Mouse (Mus musculus) adrenal gland, adult 10 weeks (tissue): ENCODE measurements around the gene Gucy2g. TPM values are rescaled to one million over a fixed set of nuclear protein-coding genes. Genes with fewer than 3 reads are reported as not detected.

Source experiments
- polyA plus RNA-seq: library from polyadenylated mRNA; stranded (reverse); fragments of 350-450 nt; fragmentation: Illumina TruSeq; extraction: RNeasy Lipid Tissue Mini Kit (QIAGEN cat#74804); gene quantifications from one replicate; pipeline ENCODE4 v1.2.3, GENCODE M21; 2014; ENCODE audit warnings: low read depth, low replicate concordance

Gene Gucy2g
- polyA plus RNA-seq = not detected

DNA sequence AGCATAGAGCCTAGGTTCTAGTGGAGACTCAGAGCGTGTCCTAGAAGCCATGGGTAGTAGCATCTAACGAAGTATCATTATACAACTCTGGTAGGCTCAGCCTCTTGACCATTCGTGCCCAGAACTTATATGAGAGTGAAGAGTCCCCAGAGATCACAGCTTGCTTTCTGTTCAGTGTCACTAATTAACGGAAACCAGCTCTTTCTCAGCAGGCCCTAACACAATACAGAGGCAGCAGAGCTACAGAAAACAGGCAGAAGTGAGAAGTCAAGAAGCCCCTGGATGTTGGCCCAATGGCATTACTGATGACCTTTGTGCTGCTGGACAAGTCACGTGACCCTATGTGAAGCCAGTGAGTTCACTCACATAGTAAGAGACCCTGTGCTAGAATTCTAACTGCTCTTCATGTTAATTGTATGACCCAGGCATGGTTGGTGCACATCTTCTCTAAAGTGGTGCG is at the start of gene Gucy2g:
Gene Gucy2g (minus strand): TSS at position 51 of the 460 bp plus-strand sequence.

DNA sequence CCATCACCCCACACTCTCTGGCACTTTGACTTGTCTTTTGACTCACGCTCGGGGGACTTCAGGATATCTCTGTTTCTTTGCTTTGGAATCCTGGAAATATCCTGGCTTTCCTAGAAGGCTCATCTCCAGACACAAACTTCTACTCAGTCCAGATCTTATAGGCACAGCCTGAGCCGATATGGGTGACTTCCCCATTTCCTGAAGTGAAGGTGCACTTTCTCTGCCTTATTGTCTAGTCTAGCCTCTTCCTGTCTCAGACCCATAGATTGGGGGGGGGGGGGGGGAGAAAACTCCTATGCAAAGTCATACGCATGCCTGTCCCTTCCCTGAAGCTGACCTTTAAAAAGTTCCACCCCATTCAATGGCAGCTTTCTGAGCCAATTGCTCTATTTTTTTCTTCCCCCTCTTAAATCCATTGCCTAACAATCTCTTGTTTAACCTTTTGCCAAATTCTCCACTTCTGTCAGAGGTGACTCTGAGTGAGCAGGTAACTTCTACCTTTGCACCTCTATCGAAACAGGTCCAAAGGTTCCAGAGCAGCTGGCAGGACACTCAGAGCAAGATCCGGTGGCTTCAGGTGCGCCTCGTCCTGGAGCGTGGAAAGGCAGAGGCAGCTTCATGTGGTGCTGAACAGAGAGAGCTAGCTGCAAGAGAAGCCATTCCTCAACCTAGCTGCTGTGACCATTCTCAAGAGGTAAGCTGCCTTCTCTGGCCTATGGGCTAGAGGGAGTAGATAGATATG is 10.5 kb upstream of the Gucy2g start, which contains the start of gene Acsl5:
Gene Acsl5 (plus strand): TSS at position 556 of the 742 bp plus-strand sequence.

DNA sequence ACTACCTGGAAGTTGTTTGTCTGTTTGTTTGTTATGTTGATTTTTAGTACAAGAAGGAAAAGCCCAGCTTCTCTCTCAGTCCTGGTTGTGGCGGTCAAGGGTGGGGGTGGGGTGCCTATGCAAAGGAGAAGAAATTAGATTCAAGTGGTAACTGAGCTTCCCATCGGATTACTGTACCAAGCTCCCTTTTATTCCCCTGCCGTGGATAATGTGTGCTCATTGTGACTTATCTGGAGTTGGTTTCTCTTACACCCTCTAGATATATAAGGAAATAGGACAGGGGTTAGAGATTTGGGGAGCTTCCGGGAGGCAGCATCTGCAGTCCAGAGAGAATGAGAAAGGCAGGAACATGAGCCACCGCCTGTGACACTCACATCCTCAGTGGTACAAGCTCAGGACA is 60.6 kb downstream of the Gucy2g start, which contains the start of gene Tectb:
Gene Tectb (plus strand): TSS at position 301 of the 400 bp plus-strand sequence.

Other genes with a start within 250 kb of the Gucy2g start
- gene Gpam, start 114.0 kb downstream of the Gucy2g start, polyA plus RNA-seq = 169 TPM
- gene Tectb, start 60.5 kb downstream of the Gucy2g start, polyA plus RNA-seq = not detected
- gene Acsl5, start 10.7 kb upstream of the Gucy2g start, polyA plus RNA-seq = 221 TPM
- 96.5 TPM for gene Zdhhc6, start 74.8 kb upstream of the Gucy2g start, polyA plus RNA-seq
- 36.3 TPM for gene Vti1a, start 75.1 kb upstream of the Gucy2g start, polyA plus RNA-seq